Mouse (Mus musculus): ENCODE measurements around the gene Fahd1.

Gene Fahd1

GRCm38 (mm10) chr17:24890151-24891092 is 40.3 kb upstream of the Fahd1 start:
- ChIA-PET CTCF (interaction anchor here in 1 of 4 experiments (1.3 kb wide), 1 partner anchor 8 kb away, joined by 4 read pairs; no protein-coding TSS in a partner anchor), POLR2A (interaction anchor here in 3 of 4 experiments (0.6 to 18.3 kb wide), 16 partner anchors 9 to 363 kb away, joined by 3 to 338 read pairs (median 4); partner anchors contain the start of genes Fahd1 (in 2 of the 3), Traf7 (in 2 of the 3), Cramp1l (in 1 of the 3) and Ift140 (in 1 of the 3))

GRCm38 (mm10) chr17:24888862-24889261 is 38.7 kb upstream of the Fahd1 start:
- ChIA-PET POLR2A (interaction anchor here in 3 of 4 experiments (0.8 to 21.0 kb wide), 14 partner anchors 7 to 171 kb away, joined by 3 to 369 read pairs (median 3); partner anchors contain the start of genes Igfals (in 2 of the 3), Eme2 (in 1 of the 3), Fahd1 (in 1 of the 3) and Jpt2 (in 1 of the 3)), CTCF (no interaction called here)

- ChIA-PET CTCF (interaction anchor here in 1 of 4 experiments (1.1 kb wide), 1 partner anchor 46 kb away, joined by 3 read pairs; no protein-coding TSS in a partner anchor), POLR2A (interaction anchor here in 3 of 4 experiments (0.7 to 21.0 kb wide), 26 partner anchors 8 to 946 kb away, joined by 3 to 369 read pairs (median 5); partner anchors contain the start of genes Fahd1 (in 3 of the 3), Igfals (in 2 of the 3), Nme3 (in 2 of the 3) and Cramp1l (in 1 of the 3))
Observed at GRCm38 (mm10) chr17:24887291-24888080, 37.3 kb upstream of the Fahd1 start.

GRCm38 (mm10) chr17:24886932-24887271 is 36.7 kb upstream of the Fahd1 start:
- CTCF ChIA-PET: interaction anchor here (0.5 to 1.6 kb wide), 16 partner anchors 8 to 1810 kb away, joined by 3 to 7 read pairs (median 3); partner anchors contain the start of genes Eme2 (in 2 of the 4), Mrps34 (in 2 of the 4), Fahd1 (in 1 of the 4) and Msrb1 (in 1 of the 4)
- POLR2A ChIA-PET: interaction anchor here (0.6 to 21.0 kb wide), 56 partner anchors 8 to 946 kb away, joined by 3 to 369 read pairs (median 4); partner anchors contain the start of genes Eme2 (in 3 of the 4), Fahd1 (in 3 of the 4), Mrps34 (in 3 of the 4) and Hs3st6 (in 2 of the 4)

- POLR2A ChIA-PET: interaction anchor here (0.6 to 21.0 kb wide), 57 partner anchors 8 to 947 kb away, joined by 3 to 369 read pairs (median 4); partner anchors contain the start of genes Eme2 (in 3 of the 4), Fahd1 (in 3 of the 4), Mrps34 (in 3 of the 4) and Hs3st6 (in 2 of the 4)
Observed at GRCm38 (mm10) chr17:24886134-24886931, 36.2 kb upstream of the Fahd1 start, which contains the start of the genes Nubp2 and Spsb3. Gene Nubp2 (minus strand): TSS chr17:24886349. Gene Spsb3 (plus strand): TSS chr17:24886643.

GRCm38 (mm10) chr17:24885356-24886133 is 35.4 kb upstream of the Fahd1 start:
- ChIA-PET POLR2A (interaction anchor here in 3 of 4 experiments (0.7 to 21.0 kb wide), 23 partner anchors 7 to 947 kb away, joined by 3 to 369 read pairs (median 7); partner anchors contain the start of genes Eme2 (in 2 of the 3), Fahd1 (in 2 of the 3), Igfals (in 2 of the 3) and Mrps34 (in 2 of the 3)), CTCF (interaction anchor here in 2 of 4 experiments (1.2 to 1.6 kb wide), 2 partner anchors 10 to 45 kb away, joined by 4 read pairs; partner anchors contain the start of genes Eme2 (in 1 of the 2) and Mrps34 (in 1 of the 2))

More at GRCm38 (mm10) chr17:24886134-24886931, 36.2 kb upstream of the Fahd1 start, which contains the start of the genes Nubp2 and Spsb3:
- CTCF ChIA-PET: interaction anchor here (0.5 to 1.6 kb wide), 16 partner anchors 9 to 1810 kb away, joined by 3 to 7 read pairs (median 3); partner anchors contain the start of genes Eme2 (in 2 of the 4), Mrps34 (in 2 of the 4), Fahd1 (in 1 of the 4) and Msrb1 (in 1 of the 4)

GRCm38 (mm10) chr17:24884391-24884790 is 34.2 kb upstream of the Fahd1 start:
- POLR2A ChIA-PET: interaction anchor here (0.8 to 21.0 kb wide), 13 partner anchors 8 to 36 kb away, joined by 3 to 369 read pairs (median 4); partner anchors contain the start of genes Eme2 (in 4 of the 4), Mrps34 (in 4 of the 4), Igfals (in 2 of the 4) and Nme3 (in 2 of the 4)
- CTCF ChIA-PET: interaction anchor here in 1 of 4 experiments (0.6 kb wide), 1 partner anchor 83 kb away, joined by 4 read pairs; no protein-coding TSS in a partner anchor

- POLR2A ChIA-PET: interaction anchor here (0.6 to 21.0 kb wide), 29 partner anchors 9 to 363 kb away, joined by 3 to 369 read pairs (median 4); partner anchors contain the start of genes Fahd1 (in 3 of the 4), Igfals (in 3 of the 4), Eme2 (in 2 of the 4) and Hagh (in 2 of the 4)
- CTCF ChIA-PET: interaction anchor here (0.6 to 3.1 kb wide), 19 partner anchors 9 to 293 kb away, joined by 3 to 14 read pairs (median 4); partner anchors contain the start of genes Eme2 (in 1 of the 4), Fahd1 (in 1 of the 4), Hagh (in 1 of the 4) and Mrps34 (in 1 of the 4)
Observed at GRCm38 (mm10) chr17:24881738-24882440, 31.7 kb upstream of the Fahd1 start.

- CTCF ChIA-PET: interaction anchor here in 3 of 4 experiments (0.7 to 1.7 kb wide), 6 partner anchors 28 to 217 kb away, joined by 3 to 5 read pairs (median 3); partner anchors contain the start of gene Fahd1 (in 1 of the 3)
- POLR2A ChIA-PET: interaction anchor here in 3 of 4 experiments (0.6 to 24.0 kb wide), 60 partner anchors 8 to 400 kb away, joined by 3 to 369 read pairs (median 4); partner anchors contain the start of genes Fahd1 (in 3 of the 3), Eme2 (in 2 of the 3), Hagh (in 2 of the 3) and Igfals (in 2 of the 3)
Observed at GRCm38 (mm10) chr17:24878531-24878930, 28.4 kb upstream of the Fahd1 start.

- ChIA-PET CTCF (interaction anchor here in 2 of 4 experiments (1.0 to 1.7 kb wide), 5 partner anchors 28 to 132 kb away, joined by 3 to 5 read pairs (median 3); partner anchors contain the start of gene Fahd1 (in 1 of the 2)), POLR2A (interaction anchor here in 3 of 4 experiments (0.6 to 24.0 kb wide), 56 partner anchors 9 to 626 kb away, joined by 3 to 369 read pairs (median 4); partner anchors contain the start of genes Fahd1 (in 3 of the 3), Eme2 (in 2 of the 3), Hagh (in 2 of the 3) and Igfals (in 2 of the 3))
Observed at GRCm38 (mm10) chr17:24878117-24878397, 27.9 kb upstream of the Fahd1 start.

GRCm38 (mm10) chr17:24877336-24878116 is 27.4 kb upstream of the Fahd1 start:
- ChIA-PET CTCF (interaction anchor here in 1 of 4 experiments (1.0 to 1.5 kb wide), 3 partner anchors 27 to 98 kb away, joined by 3 to 5 read pairs (median 3); partner anchors contain the start of gene Fahd1), POLR2A (interaction anchor here in 3 of 4 experiments (0.6 to 24.0 kb wide), 54 partner anchors 8 to 626 kb away, joined by 3 to 369 read pairs (median 4); partner anchors contain the start of genes Fahd1 (in 3 of the 3), Eme2 (in 2 of the 3), Hagh (in 2 of the 3) and Igfals (in 2 of the 3))

GRCm38 (mm10) chr17:24874989-24875388 is 24.8 kb upstream of the Fahd1 start:
- CTCF ChIA-PET: interaction anchor here in 2 of 4 experiments (0.5 to 1.6 kb wide), 2 partner anchors 43 to 139 kb away, joined by 4 to 5 read pairs; partner anchors contain the start of gene Msrb1 (in 1 of the 2)
- POLR2A ChIA-PET: interaction anchor here in 3 of 4 experiments (0.7 to 24.0 kb wide), 12 partner anchors 4 to 242 kb away, joined by 3 to 369 read pairs (median 50); partner anchors contain the start of genes Fahd1 (in 3 of the 3), Spsb3 (in 3 of the 3), Eme2 (in 2 of the 3) and Igfals (in 2 of the 3)

GRCm38 (mm10) chr17:24874405-24874745 is 24.2 kb upstream of the Fahd1 start:
- ChIA-PET POLR2A (interaction anchor here (0.6 to 24.0 kb wide), 28 partner anchors 5 to 399 kb away, joined by 3 to 369 read pairs (median 5); partner anchors contain the start of genes Eme2 (in 3 of the 4), Mrps34 (in 3 of the 4), Fahd1 (in 2 of the 4) and Igfals (in 2 of the 4)), CTCF (interaction anchor here in 3 of 4 experiments (0.8 to 2.3 kb wide), 7 partner anchors 8 to 373 kb away, joined by 3 to 8 read pairs (median 4); partner anchors contain the start of genes Eme2 (in 1 of the 3), Mrps34 (in 1 of the 3) and Msrb1 (in 1 of the 3))
